Mouse (Mus musculus): ENCODE data around the gene Dtx3.

Dtx3 gene

GRCm38 (mm10) chr10:127195328-127196129 is at the start of gene Dtx3:
Gene Dtx3 (minus strand): TSS chr10:127195728.
- no peak for DNase-seq (ENCODE audit: low spot score in 2 of 2)

- no peak for DNase-seq (ENCODE audit: low spot score in 2 of 2)
Observed at GRCm38 (mm10) chr10:127238241-127238824, 42.8 kb upstream of the Dtx3 start.

- DNase-seq (ENCODE audit: low spot score in 2 of 2), result no peak
Observed at GRCm38 (mm10) chr10:127236541-127236940, 41.0 kb upstream of the Dtx3 start.

- DNase-seq (ENCODE audit: low spot score in 2 of 2), result peak in 1 of 2 experiments; percentile 12
Observed at GRCm38 (mm10) chr10:127233141-127233540, 37.6 kb upstream of the Dtx3 start.

GRCm38 (mm10) chr10:127231741-127232140 is 36.2 kb upstream of the Dtx3 start:
- DNase-seq (ENCODE audit: low spot score in 2 of 2), result no peak

- DNase-seq (ENCODE audit: low spot score in 2 of 2), result no peak
Observed at GRCm38 (mm10) chr10:127230693-127231092, 35.2 kb upstream of the Dtx3 start.

GRCm38 (mm10) chr10:127228897-127229296 is 33.4 kb upstream of the Dtx3 start:
- DNase-seq (ENCODE audit: low spot score in 2 of 2), result peak in 1 of 2 experiments; percentile 28

- DNase-seq (ENCODE audit: low spot score in 2 of 2), result no peak
Observed at GRCm38 (mm10) chr10:127227163-127227562, 31.6 kb upstream of the Dtx3 start.

- DNase-seq (ENCODE audit: low spot score in 2 of 2), result no peak
Observed at GRCm38 (mm10) chr10:127226318-127226895, 30.9 kb upstream of the Dtx3 start.

- DNase-seq (ENCODE audit: low spot score in 2 of 2), result no peak
Observed at GRCm38 (mm10) chr10:127225732-127226131, 30.2 kb upstream of the Dtx3 start.

GRCm38 (mm10) chr10:127225213-127225612 is 29.7 kb upstream of the Dtx3 start:
- DNase-seq (ENCODE audit: low spot score in 2 of 2), result no peak

- no peak for DNase-seq (ENCODE audit: low spot score in 2 of 2)
Observed at GRCm38 (mm10) chr10:127218339-127218738, 22.8 kb upstream of the Dtx3 start.

- DNase-seq (ENCODE audit: low spot score in 2 of 2), result no peak
Observed at GRCm38 (mm10) chr10:127217177-127217576, 21.6 kb upstream of the Dtx3 start.

GRCm38 (mm10) chr10:127216456-127216855 is 20.9 kb upstream of the Dtx3 start:
- DNase-seq (ENCODE audit: low spot score in 2 of 2), result no peak

- no peak for DNase-seq (ENCODE audit: low spot score in 2 of 2)
Observed at GRCm38 (mm10) chr10:127214422-127214803, 18.9 kb upstream of the Dtx3 start.

- DNase-seq (ENCODE audit: low spot score in 2 of 2), result no peak
Observed at GRCm38 (mm10) chr10:127213704-127214421, 18.3 kb upstream of the Dtx3 start.

GRCm38 (mm10) chr10:127213272-127213671 is 17.7 kb upstream of the Dtx3 start:
- DNase-seq (ENCODE audit: low spot score in 2 of 2), result no peak

GRCm38 (mm10) chr10:127211414-127211854 is 15.9 kb upstream of the Dtx3 start, which contains the start of gene Pip4k2c:
Gene Pip4k2c (minus strand): TSS chr10:127211585.
- DNase-seq (ENCODE audit: low spot score in 2 of 2), result peak; percentile 86 to 90

GRCm38 (mm10) chr10:127210961-127211405 is 15.5 kb upstream of the Dtx3 start:
- DNase-seq (ENCODE audit: low spot score in 2 of 2), result no peak

GRCm38 (mm10) chr10:127209928-127210570 is 14.5 kb upstream of the Dtx3 start:
- DNase-seq (ENCODE audit: low spot score in 2 of 2), result no peak

GRCm38 (mm10) chr10:127208921-127209320 is 13.4 kb upstream of the Dtx3 start:
- no peak for DNase-seq (ENCODE audit: low spot score in 2 of 2)
